Mouse (Mus musculus) embryonic facial prominence, embryonic 14.5 days (tissue): Measurements from ENCODE around the gene Ppm1j. TPM values are rescaled to one million over a fixed set of nuclear protein-coding genes. Genes with fewer than 3 reads are reported as not detected.
"Not testable (repeated sequence)": the region's sequence is repeated elsewhere in the genome, so short reads cannot be mapped to it uniquely, and the experiment has no call there.

Experiments
- ATAC-seq: fragments of 200-750 bp; cut with Nextera tagmentation; 2 replicates; pipeline ENCODE4 v1.8.0; 2017; ENCODE audit warnings: low read depth, moderate number of reproducible peaks, moderate TSS enrichment
- DNase-seq: peaks from one replicate; pipeline ENCODE4 v3.0.0-alpha.2; 2015; ENCODE audit warnings: low spot score
- H3K27ac ChIP-seq: fragments of 300-500 bp; sonication (generic); replicated peaks from 2 replicates; pipeline ENCODE4 v1.5.1; 2014; ENCODE audit warnings: low read depth, mild to moderate bottlenecking, low read length, moderate library complexity
- H3K27me3 ChIP-seq: fragments of 300-500 bp; sonication (generic); replicated peaks from 2 replicates; pipeline ENCODE4 v1.6.1; 2014; ENCODE audit warnings: low read length; ENCODE audit not compliant: control insufficient read depth, insufficient read depth
- H3K36me3 ChIP-seq: fragments of 300-500 bp; sonication (generic); 2 replicates; pipeline ENCODE4 v1.6.1; 2014; ENCODE audit warnings: low read length, mixed read lengths; ENCODE audit not compliant: control insufficient read depth, insufficient read depth
- H3K4me1 ChIP-seq: fragments of 300-500 bp; sonication (generic); 2 replicates; pipeline ENCODE4 v1.6.1; 2014; ENCODE audit warnings: antibody characterized with exemption, low read length; ENCODE audit not compliant: control insufficient read depth, insufficient read depth
- H3K4me2 ChIP-seq: fragments of 300-500 bp; sonication (generic); 2 replicates; pipeline ENCODE4 v1.6.1; 2014; ENCODE audit warnings: low read depth, mild to moderate bottlenecking, low read length, moderate library complexity, mixed read lengths
- H3K4me3 ChIP-seq: fragments of 300-500 bp; sonication (generic); 2 replicates; pipeline ENCODE4 v1.5.1; 2014; ENCODE audit warnings: low read depth, mild to moderate bottlenecking, low read length
- H3K9ac ChIP-seq: fragments of 300-500 bp; sonication (generic); 2 replicates; pipeline ENCODE4 v1.6.1; 2014; ENCODE audit warnings: low read depth, mild to moderate bottlenecking, low read length, moderate library complexity, mixed read lengths
- H3K9me3 ChIP-seq: fragments of 300-500 bp; sonication (generic); 2 replicates; pipeline ENCODE4 v1.6.1; 2016; ENCODE audit warnings: low read length; ENCODE audit not compliant: control insufficient read depth
- WGBS: fragments of 180-500 bp; shearing (Covaris S2); extraction: QIAGEN DNeasy Blood & Tissue Kit; methylation state at CpG from one replicate; pipeline ENCODE4 v1.1.7; 2014; 5-methylcytosine and 5-hydroxymethylcytosine counted together
- polyA plus RNA-seq: library from polyadenylated mRNA; unstranded; fragments of >200 nt; fragmentation: Nextera tagmentation; extraction: Ambion mirVana; gene quantifications from 2 replicates; pipeline ENCODE4 v1.2.1, GENCODE M21; 2014

The Ppm1j gene
- 3.4 and 3.7 TPM in 2 replicates for polyA plus RNA-seq

- H3K9me3 ChIP-seq, result no peaks in the 10 kb centered on the region
- H3K4me2 ChIP-seq, result peak within 1 kb of the TSS; percentile 99
- peak within 1 kb of the TSS; percentile 61 for H3K9ac ChIP-seq
- H3K27ac ChIP-seq, result no peak within 1 kb of the TSS
- peak within 1 kb of the TSS; percentile 52 for H3K4me3 ChIP-seq
- peak; percentile 79 for ATAC-seq
- peaks cover 80% of the 10 kb centered on the region for H3K27me3 ChIP-seq
- WGBS, result 2% methylated on average over 31 of the region's 56 CpGs
- DNase-seq, result peak; percentile 74
- H3K36me3 ChIP-seq, result no peaks in the 10 kb centered on the region
- H3K4me1 ChIP-seq, result peaks cover 18% of the 10 kb centered on the region; the same call in 1 of the 2 replicates
These were observed at the start of gene Ppm1j for GRCm38 (mm10) chr3:104780561-104781420. Ppm1j (plus strand) TSS chr3:104781056.

- WGBS, result 41% methylated on average over 3 of the region's 3 CpGs
- H3K4me1 ChIP-seq, result no peaks in the 10 kb centered on the region
- no peak overlapping the region for H3K4me2 ChIP-seq
- no peak overlapping the region for H3K4me3 ChIP-seq
- H3K27me3 ChIP-seq, result no peaks in the 10 kb centered on the region
- ATAC-seq, result no peak
- DNase-seq, result no peak
- no peak overlapping the region for H3K9ac ChIP-seq
- H3K36me3 ChIP-seq, result no peaks in the 10 kb centered on the region
- no peak overlapping the region for H3K27ac ChIP-seq
- H3K9me3 ChIP-seq, result no peaks in the 10 kb centered on the region
These were observed 47.9 kb upstream of the Ppm1j start for GRCm38 (mm10) chr3:104732907-104733306.

- no peaks in the 10 kb centered on the region for H3K27me3 ChIP-seq
- no peaks in the 10 kb centered on the region for H3K36me3 ChIP-seq
- no peak overlapping the region for H3K9ac ChIP-seq
- H3K4me2 ChIP-seq, result no peak overlapping the region; the same call in 1 of the 2 replicates
- peak; percentile 44 for DNase-seq
- no peak for ATAC-seq
- H3K4me1 ChIP-seq, result no peaks in the 10 kb centered on the region
- no peak overlapping the region for H3K4me3 ChIP-seq
- 33% methylated on average over 7 of the region's 7 CpGs for WGBS
- no peaks in the 10 kb centered on the region for H3K9me3 ChIP-seq
- no peak overlapping the region; the same call in 1 of the 2 replicates for H3K27ac ChIP-seq
These were observed 46.2 kb upstream of the Ppm1j start for GRCm38 (mm10) chr3:104734654-104735053.

GRCm38 (mm10) chr3:104741954-104742353 is 38.9 kb upstream of the Ppm1j start:
- Histone ChIP-seq H3K27me3 (no peaks in the 10 kb centered on the region), H3K36me3 (no peaks in the 10 kb centered on the region), H3K27ac (no peak overlapping the region), H3K9me3 (no peaks in the 10 kb centered on the region), H3K9ac (no peak overlapping the region), H3K4me3 (no peak overlapping the region), H3K4me2 (no peak overlapping the region), H3K4me1 (no peaks in the 10 kb centered on the region)
- no peak for DNase-seq
- ATAC-seq, result no peak
- 89% methylated on average over 3 of the region's 3 CpGs for WGBS

GRCm38 (mm10) chr3:104743161-104743560 is 37.7 kb upstream of the Ppm1j start:
- H3K4me3 ChIP-seq, result no peak overlapping the region
- 25% methylated on average over 1 of the region's 1 CpGs for WGBS
- no peak for ATAC-seq

GRCm38 (mm10) chr3:104743864-104744263 is 37.0 kb upstream of the Ppm1j start:
- DNase-seq, result no peak
- no peaks in the 10 kb centered on the region for H3K9me3 ChIP-seq
- no peak overlapping the region for H3K4me2 ChIP-seq
- H3K27me3 ChIP-seq, result no peaks in the 10 kb centered on the region
- H3K36me3 ChIP-seq, result no peaks in the 10 kb centered on the region
- no peaks in the 10 kb centered on the region for H3K4me1 ChIP-seq
- 79% methylated on average over 1 of the region's 1 CpGs for WGBS
- H3K27ac ChIP-seq, result no peak overlapping the region
- no peak overlapping the region for H3K9ac ChIP-seq
- no peak for ATAC-seq
- H3K4me3 ChIP-seq, result no peak overlapping the region

More at GRCm38 (mm10) chr3:104743161-104743560, 37.7 kb upstream of the Ppm1j start:
- DNase-seq, result peak; percentile 10
- no peaks in the 10 kb centered on the region for H3K36me3 ChIP-seq
- no peak overlapping the region for H3K27ac ChIP-seq
- H3K4me1 ChIP-seq, result no peaks in the 10 kb centered on the region
- no peak overlapping the region for H3K4me2 ChIP-seq
- no peaks in the 10 kb centered on the region for H3K9me3 ChIP-seq
- H3K9ac ChIP-seq, result no peak overlapping the region
- H3K27me3 ChIP-seq, result no peaks in the 10 kb centered on the region

- H3K27ac ChIP-seq, DNase-seq, H3K4me3 ChIP-seq, H3K27me3 ChIP-seq, H3K9ac ChIP-seq, H3K4me1 ChIP-seq, H3K9me3 ChIP-seq, H3K36me3 ChIP-seq, ATAC-seq: not testable (repeated sequence)
- WGBS, result 16% methylated on average over 21 of the region's 25 CpGs
- peak overlapping the region; percentile 35 for H3K4me2 ChIP-seq
These were observed 28.0 kb upstream of the Ppm1j start for GRCm38 (mm10) chr3:104752845-104753244.

GRCm38 (mm10) chr3:104758406-104758805 is 22.4 kb upstream of the Ppm1j start:
- H3K4me3 ChIP-seq, result peak overlapping the region; percentile 33
- H3K27me3 ChIP-seq, result 0 out of 2 replicates have a peak, but pooled peaks cover 3% of the 10 kb centered on the region
- H3K4me1 ChIP-seq, result peaks cover 8% of the 10 kb centered on the region; the same call in 1 of the 2 replicates
- no peaks in the 10 kb centered on the region for H3K9me3 ChIP-seq
- WGBS, result 3% methylated on average over 19 of the region's 27 CpGs
- H3K36me3 ChIP-seq, result no peaks in the 10 kb centered on the region
- DNase-seq (peak; percentile 89), ATAC-seq (peak; percentile 87)
- H3K4me2 ChIP-seq, result peak overlapping the region; percentile 69
- H3K27ac ChIP-seq, result no peak overlapping the region
- H3K9ac ChIP-seq, result peak overlapping the region; percentile 62
